Mouse (Mus musculus): ENCODE measurements around the gene Acr. TPM values are rescaled to one million over a fixed set of nuclear protein-coding genes. Genes with fewer than 3 reads are reported as not detected.

The Acr gene
- total and polyA plus RNA-seq, 3 experiments, result not detected

- DNase-seq (ENCODE audit: extremely low read depth), result no peak
- Histone ChIP-seq H3K4me2 (ENCODE audit: insufficient read depth, low read depth, poor library complexity, severe bottlenecking) (no peak overlapping the region), H3K9ac (ENCODE audit: insufficient read depth, low read depth) (no peak overlapping the region), H3K4me3 (replicated peaks in 1 of 3; ENCODE audit: low read depth in 2 of 3, low read length in 2 of 3, poor library complexity in 1 of 3) (no peak overlapping the region), H3K27me3 (replicated peaks) (peaks cover 30% of the 10 kb centered on the region), H3K36me3 (replicated peaks in 1 of 2; ENCODE audit: control insufficient read depth in 1 of 2, insufficient read depth in 1 of 2, low read length in 1 of 2) (no peaks in the 10 kb centered on the region), H3K27ac (ENCODE audit: insufficient read depth, low read depth) (no peak overlapping the region), H3K4me1 (ENCODE audit: control insufficient read depth in 1 of 2, insufficient read depth in 2 of 2) (peaks cover 0 to 6% of the 10 kb centered on the region in 2 experiments; a peak in 2 of 4 replicates), H3K9me3 (replicated peaks; ENCODE audit: low read length) (peaks cover 3% of the 10 kb centered on the region), H3K79me2 (replicated peaks; ENCODE audit: control insufficient read depth, extremely low read depth, insufficient read depth, poor library complexity, severe bottlenecking) (no peaks in the 10 kb centered on the region)
- in situ Hi-C loops (cut with MboI; ENCODE audit: low pct_ligation_motif_present, low pct_unique_long_range_greater_than_20kb, low sequenced_read_pairs), result no loop called here
- dilution Hi-C loops (cut with MboI; ENCODE audit: extremely low pct_ligation_motif_present, extremely low pct_unique_long_range_greater_than_20kb, low sequenced_read_pairs), result no loop called here
- no peak for TF ChIP-seq JUN (IDR thresholded peaks at IDR 0.05; ENCODE audit: insufficient read depth, low read depth, low read length)
- no peak for TF ChIP-seq MAFK (IDR thresholded peaks at IDR 0.05; ENCODE audit: insufficient replicate concordance, low read length)
- TF ChIP-seq MEF2A (IDR thresholded peaks at IDR 0.05; ENCODE audit: borderline replicate concordance, low read depth, low read length), result no peak
- TF ChIP-seq POLR2AphosphoS2 (IDR thresholded peaks at IDR 0.05; ENCODE audit: low read depth, low read length), result no peak
- TF ChIP-seq MYC (IDR thresholded peaks at IDR 0.05; ENCODE audit: low read depth, low read length), result no peak
- TF ChIP-seq TBP (conservative IDR thresholded peaks at IDR 0.05; ENCODE audit: low read depth, low read length), result no peak
- no peak for TF ChIP-seq MAZ (IDR thresholded peaks at IDR 0.05; ENCODE audit: low read depth, low read length)
- no peak for TF ChIP-seq BHLHE40 (IDR thresholded peaks at IDR 0.05; ENCODE audit: low read depth, low read length)
- no peak for TF ChIP-seq SMC3 (IDR thresholded peaks at IDR 0.05; ENCODE audit: low read depth, low read length)
- no peak for TF ChIP-seq ETS1 (conservative IDR thresholded peaks at IDR 0.05; ENCODE audit: low read depth, low read length)
- no peak for TF ChIP-seq MXI1 (IDR thresholded peaks at IDR 0.05; ENCODE audit: low read depth, low read length)
Measured at GRCm38 (mm10) chr15:89522566-89523282, 45.4 kb upstream of the Acr start.

GRCm38 (mm10) chr15:89523283-89523832 lies 44.8 kb upstream of the Acr start:
- TF ChIP-seq CHD2 (IDR thresholded peaks at IDR 0.05; ENCODE audit: low read length) (no peak), MAX (IDR thresholded peaks at IDR 0.05; ENCODE audit: low read length) (no peak), HCFC1 (IDR thresholded peaks at IDR 0.05; ENCODE audit: low read depth, low read length) (no peak), GABPA (IDR thresholded peaks at IDR 0.05; ENCODE audit: insufficient replicate concordance, low read depth, low read length) (no peak), NELFE (IDR thresholded peaks at IDR 0.05; ENCODE audit: low read depth, low read length) (no peak), MXI1 (IDR thresholded peaks at IDR 0.05; ENCODE audit: low read depth, low read length) (no peak), CTCF (conservative IDR thresholded peaks at IDR 0.05 in 1 of 2, IDR thresholded peaks at IDR 0.05 in 1 of 2; ENCODE audit: low read depth in 2 of 2, low read length in 2 of 2) (no peak), MEF2A (IDR thresholded peaks at IDR 0.05; ENCODE audit: borderline replicate concordance, low read depth, low read length) (no peak), SIN3A (IDR thresholded peaks at IDR 0.05; ENCODE audit: low read length) (no peak), ELF1 (IDR thresholded peaks at IDR 0.05; ENCODE audit: low read depth, low read length) (no peak), MAZ (IDR thresholded peaks at IDR 0.05; ENCODE audit: low read depth, low read length) (no peak), TCF12 (IDR thresholded peaks at IDR 0.05; ENCODE audit: low read depth, low read length) (no peak), UBTF (IDR thresholded peaks at IDR 0.05; ENCODE audit: low read depth, low read length) (no peak), USF2 (conservative IDR thresholded peaks at IDR 0.05; ENCODE audit: low read depth, low read length) (no peak), PAX5 (IDR thresholded peaks at IDR 0.05; ENCODE audit: low read length) (no peak)
- in situ Hi-C loops (cut with MboI; ENCODE audit: low pct_ligation_motif_present, low pct_unique_long_range_greater_than_20kb, low sequenced_read_pairs), result no loop called here
- Histone ChIP-seq H3K27me3 (replicated peaks) (peaks cover 30% of the 10 kb centered on the region), H3K9ac (ENCODE audit: insufficient read depth, low read depth) (no peak overlapping the region), H3K27ac (ENCODE audit: insufficient read depth, low read depth) (no peak overlapping the region), H3K4me1 (ENCODE audit: control insufficient read depth in 1 of 2, insufficient read depth in 2 of 2) (peaks cover 0 to 6% of the 10 kb centered on the region in 2 experiments; a peak in 2 of 4 replicates), H3K4me2 (ENCODE audit: insufficient read depth, low read depth, poor library complexity, severe bottlenecking) (no peak overlapping the region), H3K36me3 (replicated peaks in 1 of 2; ENCODE audit: control insufficient read depth in 1 of 2, insufficient read depth in 1 of 2, low read length in 1 of 2) (no peaks in the 10 kb centered on the region), H3K4me3 (replicated peaks in 1 of 3; ENCODE audit: low read depth in 2 of 3, low read length in 2 of 3, poor library complexity in 1 of 3) (no peak overlapping the region), H3K9me3 (replicated peaks; ENCODE audit: low read length) (peaks cover 3% of the 10 kb centered on the region), H3K79me2 (replicated peaks; ENCODE audit: control insufficient read depth, extremely low read depth, insufficient read depth, poor library complexity, severe bottlenecking) (no peaks in the 10 kb centered on the region)
- DNase-seq (ENCODE audit: extremely low read depth), result no peak
- dilution Hi-C loops (cut with MboI; ENCODE audit: extremely low pct_ligation_motif_present, extremely low pct_unique_long_range_greater_than_20kb, low sequenced_read_pairs), result no loop called here
